Mouse (Mus musculus) MEL-GATA-1-ER (cell line): ENCODE results near the gene Mmp24.

Experiments
- DNase-seq: peaks from one replicate; pipeline ENCODE4 v3.0.0-alpha.2; 2012; ENCODE audit warnings: low read depth; ENCODE audit errors: extremely low read depth

Gene Mmp24

DNA sequence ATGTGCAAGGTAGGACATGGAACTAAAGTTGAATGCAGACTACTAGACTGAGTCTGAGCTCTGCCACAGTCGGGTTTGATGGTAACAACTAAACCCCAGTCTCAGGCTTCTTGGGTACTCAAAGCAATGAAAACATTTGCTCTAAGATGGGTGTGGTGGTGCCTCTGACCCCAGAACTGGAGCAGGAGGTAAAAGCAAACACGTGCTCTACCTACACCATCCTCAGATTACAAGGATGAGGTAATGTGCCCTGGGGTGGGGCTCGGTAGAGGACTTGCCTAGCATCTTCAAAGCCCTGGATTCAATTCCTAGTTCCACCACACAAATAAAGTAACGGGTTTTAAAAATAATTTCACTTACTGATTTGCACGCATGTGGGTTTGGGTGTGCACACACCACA lies 77.4 kb downstream of the Mmp24 start:
- DNase-seq, result no peak

DNA sequence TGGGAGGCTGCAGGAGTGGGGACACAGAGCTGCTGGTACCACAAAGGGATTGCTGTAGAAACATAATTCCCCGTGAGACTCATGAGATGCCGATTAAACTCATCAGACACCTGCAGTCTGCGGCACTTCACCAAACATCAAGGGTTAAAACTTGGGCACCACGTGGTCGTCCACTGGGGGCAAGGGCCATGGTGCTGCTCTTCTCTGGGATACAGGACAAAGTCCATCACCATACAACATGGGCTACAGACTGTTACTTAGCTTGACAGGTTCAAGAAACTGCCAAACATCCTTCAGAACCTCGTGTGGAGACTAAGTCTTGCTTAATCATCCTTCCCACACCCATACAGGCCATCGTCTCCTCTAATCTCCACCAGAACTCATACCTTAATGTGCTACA lies 85.0 kb downstream of the Mmp24 start:
- no peak for DNase-seq

DNA sequence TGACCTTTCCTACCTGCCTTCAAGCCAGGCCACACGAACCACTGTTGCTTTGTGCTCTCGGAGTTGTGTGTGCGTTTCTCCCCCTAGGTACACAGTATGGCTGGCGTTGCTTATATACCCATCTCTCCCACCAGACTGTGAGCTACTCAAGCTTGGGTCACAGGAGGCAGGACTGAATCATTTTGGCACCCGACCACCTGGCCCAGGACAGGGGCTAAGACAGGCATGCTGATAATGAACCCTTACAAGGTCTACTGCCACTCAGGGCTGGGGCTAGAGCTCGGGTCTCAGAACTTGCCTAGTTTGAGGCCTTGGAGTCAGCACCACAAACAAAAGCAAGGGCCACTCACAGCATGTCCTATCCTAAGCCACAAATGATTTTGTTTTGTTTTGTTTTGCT lies 86.4 kb downstream of the Mmp24 start:
- DNase-seq, result no peak

DNA sequence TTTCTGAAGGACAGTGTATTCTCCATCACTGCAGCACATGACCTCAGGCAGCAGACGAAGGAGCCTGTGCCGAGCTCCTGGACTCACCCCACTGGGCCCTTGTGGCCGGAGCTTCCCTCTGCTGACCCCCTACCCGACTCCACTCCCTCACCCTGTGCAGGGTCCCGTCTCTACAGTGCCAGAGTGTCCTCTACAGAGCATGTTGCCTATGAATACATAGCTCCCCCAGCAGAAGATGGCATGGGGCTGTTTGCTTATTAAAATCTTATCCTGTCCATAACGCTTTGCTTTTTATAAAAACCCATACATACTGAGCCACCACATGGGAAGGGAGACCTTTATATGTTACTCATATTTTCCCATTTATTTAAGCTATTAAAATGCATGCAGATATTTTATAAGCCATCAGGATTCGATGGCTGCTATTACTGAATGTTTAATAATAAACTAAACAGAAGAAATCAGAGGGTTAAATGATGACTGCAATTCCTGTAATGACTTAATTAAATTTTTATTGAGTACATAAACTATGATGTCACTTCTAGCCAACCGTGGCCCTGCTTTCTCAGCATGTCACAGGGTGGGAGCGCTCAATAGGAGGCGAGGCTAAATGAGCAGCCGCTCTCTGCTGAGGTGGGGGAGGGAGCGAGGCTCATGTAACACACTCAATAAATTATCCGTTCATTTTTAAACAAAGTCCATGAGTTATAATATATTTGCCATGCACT lies 87.6 kb downstream of the Mmp24 start:
- no peak for DNase-seq

DNA sequence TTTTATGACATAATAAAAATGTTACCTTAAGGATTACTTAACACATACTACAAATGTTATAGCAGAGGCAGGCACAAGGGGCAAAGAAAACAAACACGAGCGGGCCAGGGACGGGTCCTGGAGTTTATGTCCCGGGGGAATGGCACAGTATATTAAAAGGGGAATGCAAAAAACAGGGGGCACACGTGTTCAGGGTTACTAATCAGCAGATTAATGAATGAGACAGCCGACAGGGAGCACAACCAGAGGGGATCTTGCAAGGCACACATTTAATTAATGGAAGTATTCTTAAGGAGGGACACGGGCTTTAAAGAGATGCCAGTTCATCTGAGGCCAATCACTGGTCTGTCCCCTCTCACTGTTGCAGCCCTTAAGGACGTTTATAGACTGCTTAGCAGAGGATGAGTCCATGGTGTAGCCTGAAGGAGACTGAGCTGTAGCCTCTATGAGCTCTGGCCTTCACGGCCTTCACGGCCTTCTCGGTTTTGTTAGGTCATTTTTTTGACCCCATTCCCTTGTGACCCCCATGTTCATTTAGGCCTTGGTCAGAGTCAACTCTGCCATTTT lies 88.2 kb downstream of the Mmp24 start:
- no peak for DNase-seq
